Mouse (Mus musculus) bone marrow, adult 2 months (tissue): ENCODE measurements at regions not wholly inside any gene's neighbourhood (a gene's known extent, or its start where the extent isn't known, plus 50 kb on each side); places are given as distances from the start of the nearest gene placed in this dataset.

Experiments used
- CTCF ChIP-seq: fragments of 200-500 bp; IDR thresholded peaks from 2 replicates; pipeline ENCODE4 v1.5.1; 2011; ENCODE audit warnings: low read length, control low read depth; ENCODE audit not compliant: control insufficient read depth, insufficient read depth
- POLR2A ChIP-seq: fragments of 200-500 bp; IDR thresholded peaks from 2 replicates; pipeline ENCODE4 v1.6.1; 2011; ENCODE audit warnings: low read depth, mild to moderate bottlenecking, control low read depth, low read length, borderline replicate concordance; ENCODE audit not compliant: control insufficient read depth

DNA sequence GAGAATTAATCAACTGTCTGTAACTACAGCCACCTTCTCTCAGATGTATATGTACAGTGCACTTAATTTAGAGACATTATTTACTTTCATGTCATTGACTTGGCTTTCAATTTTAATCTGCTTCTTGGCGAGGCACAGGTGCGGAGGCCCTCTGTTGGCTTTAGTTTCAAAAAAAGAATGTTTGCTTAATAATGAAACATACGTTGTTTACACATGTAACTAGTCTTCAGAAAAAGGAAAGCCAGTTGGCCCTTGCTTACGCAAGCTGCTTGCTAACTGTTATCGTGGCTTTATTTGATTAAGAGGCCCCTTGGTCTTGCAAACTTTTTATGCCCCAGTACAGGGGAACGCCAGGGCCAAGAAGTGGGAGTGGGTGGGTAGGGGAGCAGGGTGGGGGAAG is 576.6 kb downstream of the Lmo7 start:
- TF ChIP-seq CTCF: no peak
- no peak for TF ChIP-seq POLR2A
